Mouse (Mus musculus) spleen, adult 12 weeks (tissue): ENCODE data around the gene Tomm70a.
A peak's percentile ranks its signal among the peaks of the same experiment; 100 is the strongest.

ENCODE experiments used
- DNase-seq: peaks from one replicate; pipeline ENCODE4 v3.0.0; 2022; ENCODE audit warnings: low spot score

Gene Tomm70a

DNA sequence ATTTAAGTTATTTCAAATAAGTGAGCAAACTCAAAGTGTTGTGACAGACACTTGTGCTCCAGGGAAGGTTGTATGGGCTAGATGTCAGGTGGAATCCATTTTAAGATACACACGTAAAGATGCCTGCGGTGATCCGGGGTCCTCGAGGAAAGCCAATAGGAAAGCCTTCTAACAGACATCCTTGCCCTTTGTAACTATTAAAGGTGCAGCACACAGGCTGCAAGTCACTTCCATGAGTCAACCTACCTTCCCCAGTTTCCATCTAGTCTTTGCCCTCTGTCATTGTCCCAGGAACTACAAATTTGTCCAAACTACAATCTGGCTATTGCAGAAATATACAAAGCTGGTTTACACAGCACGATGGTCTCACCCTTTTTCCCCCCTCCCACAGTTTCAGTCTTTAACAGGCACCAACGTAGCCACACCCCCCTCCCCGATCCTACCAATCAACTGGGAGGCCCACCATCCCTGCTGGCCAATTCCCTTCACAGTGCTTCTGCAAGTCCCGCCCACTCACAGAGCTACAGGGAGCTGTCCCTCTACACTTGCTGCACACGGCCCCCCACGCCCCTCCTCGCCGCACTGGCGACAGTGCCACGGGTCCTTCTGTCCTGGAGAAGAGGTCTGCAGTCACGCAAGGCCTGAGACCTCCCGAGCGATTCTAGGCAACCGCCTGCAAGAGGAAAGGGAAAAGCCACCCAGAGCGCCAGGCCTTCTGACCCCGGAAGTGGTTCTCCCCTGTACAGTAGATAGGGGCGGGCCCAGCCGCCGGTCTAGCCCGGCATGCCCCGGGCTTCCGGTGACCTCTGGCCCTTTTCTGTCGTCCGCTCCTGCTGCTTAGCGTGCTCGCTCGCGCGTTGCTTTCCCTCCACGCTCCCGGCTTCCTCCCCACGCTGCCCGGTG is at the start of gene Tomm70a:
Gene Tomm70a (plus strand): TSS at position 791 of the 903 bp plus-strand sequence.
- peak; percentile 89 for DNase-seq

DNA sequence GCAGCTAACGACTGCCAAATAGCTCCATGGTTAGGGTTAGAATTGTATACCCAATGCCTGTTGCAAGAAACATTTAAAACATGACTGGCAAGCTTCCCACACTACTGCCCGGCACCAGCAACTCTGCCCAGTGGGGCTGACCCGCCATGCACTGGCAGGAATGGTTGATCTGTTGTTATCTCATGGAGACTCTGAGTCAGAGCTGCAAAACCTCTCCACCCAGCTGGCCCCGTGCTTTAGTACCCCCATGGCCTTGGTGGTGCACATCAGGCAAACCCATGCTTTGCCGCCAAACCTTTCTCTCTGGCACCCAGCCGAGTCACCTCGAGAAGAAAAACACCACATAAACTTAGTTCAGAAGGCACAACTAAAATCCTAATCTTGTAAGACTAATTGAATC is 45.5 kb upstream of the Tomm70a start:
- DNase-seq = no peak

DNA sequence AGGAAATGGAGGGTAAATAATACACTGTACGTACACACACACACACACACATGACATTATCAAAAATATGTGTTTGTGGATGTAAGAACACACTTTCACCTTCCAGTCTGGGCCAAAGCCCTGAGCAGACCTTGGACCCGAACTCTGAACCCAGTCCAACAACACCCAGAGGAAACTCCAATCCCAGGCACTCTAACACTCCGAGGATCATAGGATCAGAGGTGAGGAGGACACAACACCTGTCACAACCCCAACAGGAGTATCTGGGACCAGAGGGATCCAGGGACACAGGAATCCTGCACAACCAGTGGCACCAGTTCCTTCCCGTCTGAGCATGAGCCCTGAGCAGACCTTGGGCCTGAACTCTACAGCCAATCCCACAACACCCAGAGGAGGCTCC is 41.9 kb upstream of the Tomm70a start:
- no peak for DNase-seq

DNA sequence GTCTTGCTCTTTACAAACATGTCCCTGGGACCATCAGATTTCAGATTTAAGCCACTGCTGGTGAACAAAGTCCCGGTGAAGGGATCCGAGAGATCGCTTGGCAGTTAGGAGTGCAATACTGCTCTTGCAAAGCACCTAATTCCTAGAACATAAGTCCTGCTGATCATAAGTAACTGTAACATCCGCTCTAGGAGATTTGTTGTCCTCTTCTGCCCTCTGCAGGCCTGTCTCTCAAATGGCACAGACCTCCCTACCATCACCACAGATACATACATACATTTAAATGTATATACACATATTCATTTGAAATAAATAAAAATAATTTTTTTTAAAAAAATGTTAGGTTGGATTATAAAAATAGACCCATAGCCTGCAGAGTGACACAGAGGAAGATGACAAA is 29.0 kb upstream of the Tomm70a start:
- no peak for DNase-seq

DNA sequence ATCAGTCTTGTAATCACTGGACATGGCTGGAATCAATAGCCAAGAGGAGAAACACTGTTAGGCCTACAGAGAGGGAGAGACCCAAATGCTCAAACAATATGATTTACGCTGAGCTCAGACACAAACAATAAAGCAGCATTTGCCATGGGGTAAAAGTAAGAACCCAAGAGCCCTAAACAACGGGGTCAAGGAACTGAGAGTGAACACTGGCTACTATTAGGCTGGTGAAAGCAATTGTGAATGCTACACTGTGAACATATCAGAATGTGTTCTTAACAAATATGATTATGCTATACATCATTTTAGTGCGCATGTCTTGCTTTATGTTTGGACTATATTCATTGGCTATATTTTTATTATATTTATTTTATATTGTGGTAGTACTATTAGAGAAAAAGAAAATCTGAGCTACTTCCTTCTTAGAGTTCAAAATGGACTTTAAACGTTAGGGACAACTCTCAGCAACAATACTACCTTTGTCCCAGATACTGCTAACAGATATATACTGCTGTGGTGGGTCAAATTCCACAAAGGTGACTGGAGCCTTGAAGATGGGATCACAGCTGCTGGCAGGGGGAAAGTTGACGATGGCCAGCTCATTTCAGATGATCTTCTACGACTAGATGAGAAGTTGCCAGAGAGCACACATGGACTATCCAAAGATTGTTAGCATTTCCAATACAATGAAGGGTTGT is 28.4 kb upstream of the Tomm70a start:
- DNase-seq = no peak

DNA sequence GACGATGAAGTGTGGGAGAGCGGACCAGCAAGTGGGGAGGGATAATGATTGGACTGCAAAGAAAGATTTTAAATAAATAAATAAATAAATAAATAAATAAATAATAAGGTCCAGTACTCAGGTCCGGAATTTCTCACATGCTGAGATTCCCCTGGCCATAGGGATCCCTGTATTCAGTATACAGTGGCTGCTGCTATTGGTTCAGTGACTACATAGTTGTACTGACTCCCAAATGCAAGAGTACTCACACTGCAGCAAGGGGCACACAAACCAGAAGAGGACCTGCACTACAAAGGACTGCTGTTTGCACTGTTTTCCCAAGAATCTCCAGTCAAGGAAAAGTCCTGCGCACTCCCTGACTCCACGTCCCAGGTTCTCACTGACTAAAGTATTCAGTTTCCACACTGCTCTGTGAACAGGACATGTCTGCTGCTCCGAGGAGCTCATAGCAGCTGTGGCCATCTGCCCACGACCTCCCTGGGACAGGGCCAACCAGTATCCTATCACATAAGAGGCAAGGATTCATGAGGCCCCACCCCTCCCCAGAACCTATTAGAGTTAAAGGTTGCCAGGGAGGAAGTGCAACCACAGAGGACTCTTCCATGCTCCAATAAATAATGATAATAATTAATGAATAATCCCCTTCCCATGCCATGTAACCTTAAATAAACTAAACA is 22.9 kb upstream of the Tomm70a start:
- DNase-seq = no peak

DNA sequence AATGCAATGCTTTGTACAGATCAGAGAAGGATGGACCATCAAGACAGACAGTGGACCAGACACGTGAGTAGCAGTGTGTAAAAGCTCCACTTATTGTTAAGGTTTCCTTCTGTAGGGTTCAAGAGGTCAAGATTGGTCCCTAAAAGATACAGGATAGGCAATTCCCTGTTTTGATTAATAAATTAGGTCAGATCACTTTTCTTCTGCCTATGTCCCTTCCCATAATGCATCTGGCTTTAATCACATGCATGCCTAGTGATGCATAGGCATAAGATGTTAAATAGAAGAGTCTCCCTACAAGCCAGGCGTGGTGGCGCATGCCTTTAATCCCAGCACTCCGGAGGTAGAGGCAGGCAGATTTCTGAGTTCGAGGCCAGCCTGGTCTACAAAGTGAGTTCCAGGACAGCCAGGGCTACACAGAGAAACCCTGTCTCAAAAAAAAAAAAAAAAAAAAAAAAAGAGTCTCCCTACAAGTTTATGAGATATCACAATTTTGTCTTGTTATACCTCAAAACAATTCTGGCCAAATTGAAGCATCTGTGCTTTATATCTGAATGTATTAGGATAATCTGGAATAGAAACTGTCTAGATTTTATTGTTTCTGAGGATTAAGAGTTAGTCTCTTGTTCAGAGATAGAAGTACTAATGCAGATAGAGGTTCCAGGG is 21.8 kb upstream of the Tomm70a start:
- DNase-seq = no peak

DNA sequence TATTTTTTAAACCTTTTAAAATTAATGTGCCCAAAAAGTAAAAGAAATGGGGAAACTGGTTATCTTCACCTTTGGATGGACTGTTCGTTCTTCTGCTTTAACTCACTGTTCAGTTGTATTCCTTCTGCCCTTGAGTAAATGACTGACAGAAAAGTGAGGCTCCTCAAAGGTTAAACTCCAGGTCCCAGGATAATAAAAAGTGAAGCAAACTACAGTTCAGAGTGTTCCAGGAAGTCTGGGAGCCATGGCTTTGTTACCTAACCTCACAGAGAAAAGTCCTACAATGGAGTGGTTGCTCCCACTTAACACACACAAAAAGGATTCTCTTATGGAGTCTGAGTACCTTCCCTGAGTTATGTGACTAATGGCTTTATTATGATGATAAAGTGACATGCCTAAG is 20.3 kb upstream of the Tomm70a start:
- no peak for DNase-seq

DNA sequence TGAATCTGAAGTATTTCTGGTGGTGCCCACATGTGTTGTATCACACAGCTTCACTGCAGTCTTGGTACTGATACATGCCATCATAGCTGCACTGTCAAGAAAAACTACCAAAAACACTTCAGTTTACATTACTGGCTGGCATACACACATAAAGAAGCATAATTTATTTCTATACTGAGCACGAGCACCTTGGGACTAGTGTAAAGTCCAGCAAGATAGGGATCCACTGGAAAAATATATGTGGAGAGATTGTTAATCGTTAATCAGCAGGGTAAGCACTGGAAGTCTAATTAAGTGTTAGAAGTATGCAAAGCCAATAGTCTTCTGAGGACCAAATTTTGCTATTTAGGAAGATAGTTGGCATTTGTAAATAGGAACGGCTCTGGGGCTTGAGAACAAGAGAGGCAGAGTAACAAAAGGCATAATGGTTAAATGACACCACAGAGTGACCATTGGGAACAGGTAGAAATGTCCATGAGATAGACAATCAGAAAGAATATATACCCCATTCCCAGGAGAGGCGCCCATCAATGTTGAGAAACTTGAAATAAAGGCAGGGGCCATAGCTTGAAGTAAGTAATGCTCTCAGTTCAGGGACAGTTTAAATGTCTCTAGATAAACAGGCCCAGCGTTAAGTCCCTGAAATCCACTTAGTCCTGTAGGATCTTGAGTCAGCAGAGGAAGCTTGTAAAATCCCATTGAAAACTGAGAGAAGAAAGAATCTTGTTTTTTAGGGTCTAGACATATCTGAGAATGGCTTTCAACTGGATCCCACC is 15.1 kb upstream of the Tomm70a start:
- DNase-seq = no peak

DNA sequence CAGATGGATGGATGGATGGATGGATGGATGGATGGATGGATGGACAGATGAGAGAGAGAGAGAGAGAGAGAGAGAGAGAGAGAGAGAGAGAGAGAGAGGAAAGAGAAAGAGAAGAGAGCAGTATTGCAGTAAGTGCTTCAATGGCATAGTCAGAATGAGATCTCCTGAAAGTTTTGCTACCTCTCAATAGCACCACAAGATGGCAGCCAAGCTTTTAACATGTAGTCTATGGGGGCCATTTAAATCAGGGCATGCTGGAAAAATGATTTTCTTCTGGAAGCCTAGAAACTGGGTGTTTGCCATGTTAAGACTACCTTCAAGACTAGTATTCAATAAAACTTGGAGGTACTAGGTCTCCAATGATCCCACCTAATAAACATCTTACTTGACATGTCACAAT is 5.4 kb upstream of the Tomm70a start:
- DNase-seq = no peak

DNA sequence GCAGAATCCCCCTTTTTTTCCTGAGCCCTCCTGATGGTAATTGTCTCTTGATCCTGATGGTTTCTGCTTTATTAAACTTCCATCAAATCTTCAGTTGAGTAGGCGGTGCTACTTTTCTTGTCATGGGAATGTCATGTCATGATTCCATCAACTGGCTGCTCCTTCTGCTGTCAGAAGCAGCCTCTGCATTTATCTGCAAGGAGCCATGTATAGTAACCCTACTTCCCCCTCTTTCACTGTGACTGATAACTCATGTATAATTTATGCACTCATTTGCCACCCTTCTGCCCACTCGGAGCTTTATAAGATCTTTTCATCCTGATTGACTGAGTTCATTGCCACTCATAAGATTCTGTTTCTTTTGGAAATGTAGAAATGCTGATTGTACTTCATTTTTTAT is 3.9 kb upstream of the Tomm70a start:
- no peak for DNase-seq

DNA sequence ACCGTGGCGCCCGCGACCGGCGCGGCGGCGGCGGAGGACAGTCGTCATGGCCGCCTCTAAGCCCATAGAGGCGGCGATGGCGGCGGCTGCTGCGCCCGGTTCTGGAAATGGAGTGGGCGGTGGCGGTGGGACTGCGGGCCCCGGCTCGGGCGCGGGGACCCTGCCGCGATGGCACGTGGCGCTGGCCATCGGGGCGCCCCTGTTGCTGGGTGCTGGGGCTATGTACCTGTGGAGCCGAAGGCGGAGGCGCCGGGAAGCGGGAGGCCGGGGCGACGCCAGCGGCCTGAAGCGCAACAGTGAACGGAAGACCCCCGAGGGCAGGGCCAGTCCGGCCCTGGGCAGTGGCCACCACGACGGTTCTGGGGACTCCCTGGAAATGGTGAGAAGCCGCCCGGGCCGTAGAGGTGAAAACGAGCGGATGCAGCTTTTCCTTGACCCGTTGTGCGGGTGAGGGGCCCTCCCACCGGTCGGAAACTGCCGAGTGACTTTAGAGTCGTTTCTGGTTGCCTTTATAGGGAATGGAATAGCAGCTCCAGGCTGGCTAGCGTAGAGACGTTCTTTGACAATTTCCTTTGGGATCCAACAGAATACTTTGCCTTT is 413 bp downstream of the Tomm70a start:
- no peak for DNase-seq

DNA sequence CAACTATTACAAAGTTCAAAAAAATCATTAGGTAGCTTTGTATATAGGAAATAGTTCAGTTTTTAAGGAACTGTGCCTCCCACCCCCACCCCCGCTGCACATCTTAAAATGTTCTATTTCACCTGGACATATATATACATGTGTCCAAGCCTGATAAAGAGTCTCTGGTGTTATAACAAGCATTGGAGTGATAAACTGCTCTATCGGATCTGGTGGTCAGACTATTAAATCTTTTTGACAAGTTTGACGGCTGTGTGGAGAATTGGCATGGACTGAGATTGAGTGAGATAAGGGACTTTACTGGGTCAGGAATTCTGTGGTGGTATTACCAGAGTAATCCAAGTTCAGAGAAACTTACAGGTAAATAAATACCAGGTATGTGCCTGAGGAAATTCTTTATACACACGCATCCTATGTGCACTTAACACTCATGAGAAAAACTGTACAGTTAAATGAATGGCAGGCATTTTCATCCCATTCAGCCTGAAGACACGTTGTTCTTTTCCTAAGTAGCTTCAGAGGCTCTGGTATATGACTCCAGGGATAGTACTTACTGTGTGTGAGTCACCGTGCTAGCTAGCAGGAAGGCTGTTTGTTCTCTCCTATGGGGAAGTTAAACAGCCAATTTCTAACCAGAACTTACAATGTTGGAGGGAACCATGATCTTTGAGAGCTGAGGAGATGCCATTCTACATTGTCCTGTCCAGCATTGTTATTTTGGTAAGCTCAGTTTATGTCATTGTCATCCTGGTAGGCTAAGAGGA is 1.4 kb downstream of the Tomm70a start:
- no peak for DNase-seq

DNA sequence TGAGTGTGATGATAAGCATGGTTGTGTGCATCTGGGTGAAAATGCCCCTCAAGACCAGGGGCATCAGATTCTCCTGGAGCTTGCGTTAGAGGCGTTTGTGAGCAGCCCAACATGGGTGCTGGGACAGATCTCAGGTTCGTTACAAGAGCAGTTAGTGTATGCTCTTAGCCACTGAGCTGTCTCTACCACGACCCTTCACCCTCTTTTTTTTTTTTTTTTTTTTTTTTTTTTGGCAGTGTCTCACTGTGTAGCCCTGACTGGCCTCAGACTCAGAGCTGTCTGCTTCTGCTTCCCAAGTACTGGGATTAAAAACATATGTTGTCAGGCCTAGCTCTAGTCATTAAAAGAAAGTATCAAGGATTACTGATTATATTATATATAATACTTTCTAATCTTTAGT is 4.8 kb downstream of the Tomm70a start:
- no peak for DNase-seq

DNA sequence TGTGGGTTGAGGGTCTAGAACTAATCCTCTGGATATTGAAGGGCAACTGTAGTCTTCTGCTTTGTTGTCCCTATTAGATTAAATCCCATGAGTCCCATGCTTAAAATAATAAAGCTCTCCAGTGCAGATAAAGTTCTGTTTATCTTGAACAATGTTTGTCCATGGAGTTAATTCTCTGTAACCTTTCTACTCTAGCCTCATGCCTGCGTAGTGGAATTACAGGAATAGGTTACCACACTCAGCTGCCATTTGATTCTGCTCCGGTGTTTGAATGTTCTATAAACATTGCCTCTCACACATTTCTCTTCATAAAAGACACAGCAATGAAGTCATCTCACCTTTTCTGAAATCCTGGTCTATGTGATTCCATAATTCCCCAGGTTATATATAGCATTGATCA is 6.3 kb downstream of the Tomm70a start:
- no peak for DNase-seq

DNA sequence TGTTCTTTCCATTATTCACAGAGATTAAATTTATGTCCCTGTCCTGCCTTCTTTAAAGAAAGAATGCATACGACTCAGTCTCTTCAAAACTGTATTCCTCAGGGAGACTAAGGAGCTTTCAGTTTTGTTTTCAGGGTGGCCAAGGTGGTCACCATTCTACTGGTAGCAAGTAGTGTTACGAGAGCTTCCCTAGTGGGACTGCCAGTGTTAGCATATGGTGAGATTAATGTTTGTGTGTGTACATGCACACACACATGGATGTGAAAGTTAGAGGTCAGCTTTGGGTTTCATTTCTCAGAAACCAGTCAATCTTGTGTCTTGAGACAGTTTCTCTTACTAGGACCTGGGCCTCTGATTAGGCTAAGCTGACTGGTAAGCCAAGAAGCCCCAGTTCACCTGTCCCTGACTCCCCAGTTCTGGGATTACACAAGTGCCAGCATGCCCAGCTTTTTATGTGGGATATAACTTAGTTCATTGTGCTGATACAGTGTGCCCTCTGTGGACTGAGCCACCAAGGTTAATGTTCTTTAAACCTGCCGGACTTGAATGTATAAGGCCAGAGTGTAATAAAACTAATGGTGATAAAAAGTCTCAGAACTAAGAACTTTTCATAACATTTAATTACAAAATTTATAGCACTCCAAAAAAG is 9.4 kb downstream of the Tomm70a start:
- DNase-seq = no peak

DNA sequence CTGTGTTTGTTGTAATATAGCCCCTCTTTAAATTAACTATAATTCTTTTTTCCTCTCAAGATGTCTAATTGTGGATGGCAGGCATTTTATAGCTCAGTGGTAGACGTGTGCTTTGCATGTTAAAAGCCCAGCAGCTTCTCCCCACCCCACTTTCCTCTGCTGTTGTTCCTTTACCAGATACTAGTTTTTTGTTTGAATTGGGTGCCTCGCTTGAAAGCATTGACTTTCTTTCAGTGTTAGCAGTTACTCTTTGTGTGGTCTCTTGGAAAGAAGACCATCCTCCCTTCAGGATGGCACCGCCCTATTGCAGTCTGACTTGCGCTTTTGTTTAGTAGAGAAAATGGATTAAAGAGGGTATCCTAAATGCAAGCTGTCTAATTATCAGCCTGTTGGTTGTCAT is 10.0 kb downstream of the Tomm70a start:
- DNase-seq = no peak

DNA sequence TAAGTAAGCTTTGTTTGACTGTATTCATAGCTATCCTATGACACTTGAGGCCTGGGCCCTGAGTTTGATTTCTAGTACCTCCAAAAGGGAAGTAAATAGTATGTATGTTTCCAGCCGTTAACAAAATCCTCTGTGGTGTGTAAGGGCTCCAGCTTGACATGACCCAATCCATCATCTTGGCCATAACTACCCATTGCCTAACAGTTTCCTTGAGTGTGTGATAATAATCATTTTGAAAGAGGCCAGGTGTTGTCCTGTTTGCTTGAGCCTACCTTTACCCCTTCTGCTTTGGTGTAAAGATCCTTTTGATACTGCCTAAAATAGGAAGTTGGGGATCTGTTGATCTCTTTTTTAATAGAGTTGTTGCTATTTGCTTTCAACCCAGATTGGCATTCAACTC is 10.8 kb downstream of the Tomm70a start:
- no peak for DNase-seq

DNA sequence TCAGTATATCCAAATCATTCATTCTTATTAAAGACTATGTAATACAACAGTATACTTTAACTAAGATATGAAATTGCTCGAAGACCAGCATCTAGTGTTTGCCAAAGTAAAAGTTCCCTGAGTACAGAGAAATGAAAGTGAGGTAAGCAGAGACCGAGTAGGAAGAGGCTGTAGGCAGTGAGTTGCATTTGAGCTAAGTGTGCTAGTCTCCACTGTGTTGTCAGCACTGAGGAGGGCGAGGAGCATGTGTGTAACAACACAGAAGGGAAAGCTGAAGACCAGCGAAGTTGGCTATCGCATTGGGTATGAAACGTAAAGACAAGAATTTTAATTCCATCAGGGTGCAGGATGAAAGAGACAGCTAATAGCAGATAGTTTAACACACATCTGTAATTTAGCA is 12.1 kb downstream of the Tomm70a start:
- DNase-seq = no peak

DNA sequence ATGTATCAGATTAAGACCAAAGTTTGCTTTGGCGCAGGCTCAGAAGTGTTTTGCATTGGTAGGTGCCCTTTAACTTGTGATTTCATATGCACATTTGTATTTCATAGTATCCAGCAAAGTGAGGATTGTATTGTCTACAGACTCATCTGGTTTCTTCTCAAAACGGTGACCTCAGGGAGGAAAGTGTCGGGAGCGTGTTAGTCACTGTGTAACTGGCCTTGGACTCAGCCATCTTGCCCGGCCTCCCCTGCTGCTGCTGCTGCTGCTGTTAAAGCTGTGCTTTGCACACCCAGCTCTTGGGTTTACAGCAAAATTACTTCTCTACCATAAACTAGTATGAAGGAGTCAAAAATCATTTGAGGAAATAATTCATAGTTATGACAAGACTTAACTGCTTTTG is 23.2 kb downstream of the Tomm70a start:
- no peak for DNase-seq
